Mouse (Mus musculus): ENCODE data around the gene Trio.

- no peak for TF ChIP-seq CTCF (IDR thresholded peaks at IDR 0.05; ENCODE audit: low read depth, low read length)
- no peak for TF ChIP-seq GATA1 (IDR thresholded peaks at IDR 0.05; ENCODE audit: borderline replicate concordance, low read length)
- no peak for TF ChIP-seq TAL1 (conservative IDR thresholded peaks at IDR 0.05; ENCODE audit: low read depth, low read length)
These were observed 147.8 kb downstream of the Trio start for GRCm38 (mm10) chr15:27877831-27878230.

All from G1E (cell line).